Mouse (Mus musculus) heart, adult 2 months (tissue): ENCODE measurements around the gene Sypl.

Experiments used
- CTCF ChIP-seq: fragments of 200-600 bp; IDR thresholded peaks from 2 replicates; pipeline ENCODE4 v1.8.1; 2022; ENCODE audit warnings: antibody characterized with exemption, mild to moderate bottlenecking, moderate library complexity
- POLR2A ChIP-seq: fragments of 200-500 bp; IDR thresholded peaks from 2 replicates; pipeline ENCODE4 v1.6.1; 2011; ENCODE audit warnings: mild to moderate bottlenecking, low read depth, low read length, control low read depth; ENCODE audit not compliant: insufficient read depth

DNA sequence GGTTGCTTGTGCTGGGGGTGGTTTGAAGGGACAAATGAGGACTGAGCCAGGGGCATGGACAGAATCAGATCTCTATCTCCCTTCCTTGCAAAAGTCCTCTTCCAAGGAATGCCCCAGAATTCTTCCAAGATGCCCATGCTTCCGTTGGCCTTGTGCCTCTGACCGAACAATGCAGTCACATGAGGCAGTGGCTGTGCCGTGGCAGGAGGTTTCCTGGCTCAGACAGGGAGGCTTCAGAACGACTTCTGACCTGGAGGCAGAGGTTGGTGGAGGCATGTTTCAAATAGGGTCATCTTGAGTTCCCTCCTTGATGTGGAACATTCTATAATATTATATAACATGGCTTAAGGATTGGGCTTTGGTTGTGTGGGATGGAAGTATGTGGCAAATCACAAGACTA, 64.9 kb downstream of the Sypl start:
- TF ChIP-seq CTCF (no peak), POLR2A (no peak)
